Mouse (Mus musculus) limb, embryonic 13.5 days (tissue): Measurements from ENCODE around the gene Gm49391. TPM values are rescaled to one million over a fixed set of nuclear protein-coding genes. Genes with fewer than 3 reads are reported as not detected.

Experiments
- ATAC-seq: fragments of 200-750 bp; cut with Nextera tagmentation; 2 replicates; pipeline ENCODE4 v1.8.0; 2017; ENCODE audit warnings: low read depth, moderate number of reproducible peaks, moderate TSS enrichment; ENCODE audit not compliant: low FRiP score
- H3K27ac ChIP-seq: fragments of 300-500 bp; sonication (generic); 2 replicates; pipeline ENCODE4 v1.5.1; 2015; ENCODE audit warnings: inconsistent platforms, mild to moderate bottlenecking, moderate library complexity
- H3K27me3 ChIP-seq: fragments of 300-500 bp; sonication (generic); 2 replicates; pipeline ENCODE4 v1.6.1; 2015; ENCODE audit warnings: mild to moderate bottlenecking, inconsistent platforms
- H3K36me3 ChIP-seq: fragments of 300-500 bp; sonication (generic); 2 replicates; pipeline ENCODE4 v1.6.1; 2015; ENCODE audit warnings: inconsistent platforms, mild to moderate bottlenecking, moderate library complexity
- H3K4me1 ChIP-seq: fragments of 300-500 bp; sonication (generic); 2 replicates; pipeline ENCODE4 v1.6.1; 2015; ENCODE audit warnings: inconsistent platforms
- H3K4me2 ChIP-seq: fragments of 300-500 bp; sonication (generic); replicated peaks from 2 replicates; pipeline ENCODE4 v1.6.1; 2015; ENCODE audit warnings: inconsistent platforms, mild to moderate bottlenecking, moderate library complexity
- H3K4me3 ChIP-seq: fragments of 300-500 bp; sonication (generic); 2 replicates; pipeline ENCODE4 v1.5.1; 2015; ENCODE audit warnings: moderate library complexity, mild to moderate bottlenecking, inconsistent platforms
- H3K9ac ChIP-seq: fragments of 300-500 bp; sonication (generic); 2 replicates; pipeline ENCODE4 v1.6.1; 2015; ENCODE audit warnings: mild to moderate bottlenecking, inconsistent platforms
- H3K9me3 ChIP-seq: fragments of 300-500 bp; sonication (generic); 2 replicates; pipeline ENCODE4 v1.6.1; 2016; ENCODE audit warnings: inconsistent platforms
- WGBS: fragments of 180-500 bp; shearing (Covaris S2); methylation state at CpG from one replicate; pipeline ENCODE4 v1.1.7; 2015; 5-methylcytosine and 5-hydroxymethylcytosine counted together
- polyA plus RNA-seq: library from polyadenylated mRNA; unstranded; fragments of >200 nt; fragmentation: Nextera tagmentation; extraction: Ambion mirVana; gene quantifications from 2 replicates; pipeline ENCODE4 v1.2.1, GENCODE M21; 2015

Gm49391 gene
- polyA plus RNA-seq, 1 experiment from 2014 or later, result 0.52 TPM

GRCm38 (mm10) chr13:60848241-60849120 lies 87.9 kb downstream of the Gm49391 start:
- Histone ChIP-seq H3K4me2 (no peak overlapping the region), H3K36me3 (no peaks in the 10 kb centered on the region), H3K9ac (no peak overlapping the region), H3K4me3 (no peak overlapping the region), H3K4me1 (no peaks in the 10 kb centered on the region), H3K9me3 (no peaks in the 10 kb centered on the region), H3K27ac (no peak overlapping the region), H3K27me3 (no peaks in the 10 kb centered on the region)
- no peak for ATAC-seq
- 88% methylated on average over 4 of the region's 4 CpGs for WGBS

Other genes with a start within 250 kb of the Gm49391 start
- not detected in 2 replicates for gene BC051665, start 150.2 kb downstream of the Gm49391 start, polyA plus RNA-seq
- gene Ctsll3, start 133.7 kb downstream of the Gm49391 start, polyA plus RNA-seq, result not detected in 2 replicates
- 0.18 TPM in 1 of 2 replicates, not detected in the other for gene 4930486L24Rik, start 72.1 kb downstream of the Gm49391 start, polyA plus RNA-seq
- 0.22 TPM in 1 of 2 replicates, not detected in the other for gene Gm49392, start 39.7 kb downstream of the Gm49391 start, polyA plus RNA-seq
- gene Ctla2b, start 39.1 kb downstream of the Gm49391 start, polyA plus RNA-seq, result 2.6 and 3.4 TPM in 2 replicates
- not detected in 2 replicates for gene Tpbpb, start 31.7 kb downstream of the Gm49391 start, polyA plus RNA-seq
- gene Gm49393, start 981 bp downstream of the Gm49391 start, polyA plus RNA-seq, result not detected in 2 replicates
- 19.2 and 23.1 TPM in 2 replicates for gene Ctla2a, start 54 bp upstream of the Gm49391 start, polyA plus RNA-seq
- gene Tpbpa, start 5.4 kb upstream of the Gm49391 start, polyA plus RNA-seq, result not detected in 2 replicates
- not detected in 2 replicates for gene Ctsj, start 69.4 kb upstream of the Gm49391 start, polyA plus RNA-seq
- gene Ctsq, start 104.1 kb upstream of the Gm49391 start, polyA plus RNA-seq, result not detected in 2 replicates
- not detected in 2 replicates for gene Ctsr, start 227.7 kb upstream of the Gm49391 start, polyA plus RNA-seq